ENCODE assay signal across 8 mouse cellular contexts in the genomic region with DNA sequence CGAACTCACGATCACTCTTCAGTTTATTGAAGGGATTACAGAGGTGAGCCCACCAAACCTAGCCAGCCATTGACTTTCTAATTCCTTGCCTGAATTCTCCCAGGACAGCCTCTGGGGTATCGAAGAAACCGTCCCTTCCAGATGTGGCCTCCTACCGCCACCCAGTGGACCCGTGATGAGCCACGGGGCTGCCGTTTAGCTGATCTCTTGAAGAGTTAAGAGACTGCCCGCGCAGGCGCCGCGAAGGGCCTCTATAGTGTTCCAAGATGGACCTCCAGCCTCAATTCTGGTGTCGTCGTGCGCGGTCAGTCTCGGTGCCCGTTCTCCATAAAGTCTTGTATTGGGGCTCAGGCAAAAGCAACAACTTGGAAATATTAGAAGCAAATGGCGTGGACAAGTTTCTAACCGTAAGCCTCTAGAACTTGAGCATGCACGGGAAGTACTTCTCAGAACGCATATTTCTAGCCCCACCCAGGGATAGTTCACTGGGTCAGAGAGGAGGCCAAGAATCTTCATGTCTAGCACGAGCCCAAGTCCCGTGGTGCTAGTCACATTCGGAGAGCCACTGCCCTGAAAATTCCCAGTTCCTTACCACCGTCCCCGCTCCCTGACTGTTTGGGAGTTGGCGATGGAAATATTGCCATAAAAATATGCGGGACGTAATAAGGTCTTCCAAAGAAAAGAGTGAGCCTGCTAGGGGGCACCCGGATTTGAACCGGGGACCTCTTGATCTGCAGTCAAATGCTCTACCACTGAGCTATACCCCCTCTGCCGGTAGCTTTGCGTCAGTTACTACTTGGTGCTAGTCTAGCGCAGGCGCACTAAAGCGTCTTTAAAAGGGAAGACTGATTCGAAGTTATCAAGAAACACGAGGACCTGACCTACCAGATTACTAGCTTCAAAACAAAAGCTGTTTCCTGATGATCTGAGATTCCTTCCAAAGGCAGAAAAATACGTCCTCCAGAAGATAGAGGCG. TPM values are rescaled to one million over a fixed set of nuclear protein-coding genes. Genes with fewer than 3 reads are reported as not detected.
DNase-seq lines count a peak whose midpoint lies in the region; ATAC-seq lines count a peak whose summit lies in the region.

No protein-coding gene starts in this region.

- H3K27me3 ChIP-seq in forebrain, embryonic 11.5 days (ENCODE audit: control insufficient read depth, insufficient read depth, low read length) = peaks cover 30% of the 10 kb centered on the region
- H3K27me3 ChIP-seq in heart, embryonic 16.5 days (ENCODE audit: control insufficient read depth, insufficient read depth, low read length) = peaks cover 19% of the 10 kb centered on the region
- H3K27me3 ChIP-seq in liver, embryonic 15.5 days = peaks cover 54% of the 10 kb centered on the region
- H3K27me3 ChIP-seq in neural tube, embryonic 12.5 days (replicated peaks) = peaks cover 35% of the 10 kb centered on the region

- peak overlapping the region; percentile 76 for H3K9ac ChIP-seq in forebrain, embryonic 11.5 days (ENCODE audit: low read length)
- peak overlapping the region; percentile 89 for H3K9ac ChIP-seq in heart, embryonic 16.5 days (ENCODE audit: low read length)
- H3K9ac ChIP-seq in liver, embryonic 15.5 days = peak overlapping the region; percentile 78
- H3K9ac ChIP-seq in neural tube, embryonic 12.5 days = peak overlapping the region; percentile 74

- peak; percentile 97 to 99 for DNase-seq in CD8-positive naive resting alpha-beta T cell, adult 2 months (ENCODE audit: low read depth in 2 of 2, low spot score in 2 of 2)
- DNase-seq in c-Kit-positive CD71-negative TER-119-negative erythroid progenitor cells, embryonic 14.5 days (ENCODE audit: low read depth) = peak; percentile 95
- DNase-seq in forebrain, embryonic 11.5 days (ENCODE audit: low spot score) = peak; percentile 95
- peak; percentile 95 to 96 for DNase-seq in kidney, postnatal 36 days
- DNase-seq in telencephalon, adult 2 months (ENCODE audit: low read depth, low spot score) = peak; percentile 86

- peak overlapping the region; percentile 76 for H3K27ac ChIP-seq in forebrain, embryonic 11.5 days (ENCODE audit: low read depth, low read length)
- peak overlapping the region; percentile 94 for H3K27ac ChIP-seq in heart, embryonic 16.5 days (ENCODE audit: low read length)
- H3K27ac ChIP-seq in liver, embryonic 15.5 days (replicated peaks) = peak overlapping the region; percentile 87
- H3K27ac ChIP-seq in neural tube, embryonic 12.5 days = peak overlapping the region; percentile 29; the same call in 1 of the 2 replicates

- ATAC-seq in forebrain, embryonic 11.5 days (replicated peaks; ENCODE audit: low FRiP score) = peak; percentile 78
- peak; percentile 79 for ATAC-seq in heart, embryonic 16.5 days (replicated peaks; ENCODE audit: extremely low read depth, insufficient read depth, low FRiP score)
- peak; percentile 76 for ATAC-seq in liver, embryonic 15.5 days (ENCODE audit: insufficient read depth)
- peak; percentile 85 for ATAC-seq in neural tube, embryonic 12.5 days (ENCODE audit: low FRiP score, low read depth)

- H3K9me3 ChIP-seq in forebrain, embryonic 11.5 days (ENCODE audit: control insufficient read depth, low read length) = no peaks in the 10 kb centered on the region
- H3K9me3 ChIP-seq in heart, embryonic 16.5 days (replicated peaks; ENCODE audit: control insufficient read depth, low read length) = no peaks in the 10 kb centered on the region
- H3K9me3 ChIP-seq in liver, embryonic 15.5 days (replicated peaks) = no peaks in the 10 kb centered on the region
- no peaks in the 10 kb centered on the region for H3K9me3 ChIP-seq in neural tube, embryonic 12.5 days

- WGBS in forebrain, embryonic 11.5 days = under 1% methylated on average over 42 of the region's 42 CpGs
- WGBS in heart, embryonic 16.5 days = under 1% methylated on average over 42 of the region's 42 CpGs
- WGBS in liver, embryonic 15.5 days (ENCODE audit: insufficient replicate concordance) = under 1% methylated on average over 42 of the region's 42 CpGs
- under 1% methylated on average over 42 of the region's 42 CpGs for WGBS in neural tube, embryonic 12.5 days

- peak overlapping the region; percentile 61 for H3K4me2 ChIP-seq in forebrain, embryonic 11.5 days (ENCODE audit: low read depth, low read length, severe bottlenecking)
- peak overlapping the region; percentile 74 for H3K4me2 ChIP-seq in heart, embryonic 16.5 days (ENCODE audit: low read depth, low read length)
- H3K4me2 ChIP-seq in liver, embryonic 15.5 days = peak overlapping the region; percentile 80
- H3K4me2 ChIP-seq in neural tube, embryonic 12.5 days (replicated peaks) = peak overlapping the region; percentile 90

- H3K4me1 ChIP-seq in forebrain, embryonic 11.5 days (replicated peaks; ENCODE audit: control insufficient read depth, insufficient read depth, low read length) = 0 out of 2 replicates have a peak, but pooled peaks cover 6% of the 10 kb centered on the region
- H3K4me1 ChIP-seq in heart, embryonic 16.5 days (ENCODE audit: control insufficient read depth, insufficient read depth, low read length) = peaks cover 16% of the 10 kb centered on the region
- peaks cover 41% of the 10 kb centered on the region for H3K4me1 ChIP-seq in liver, embryonic 15.5 days (replicated peaks)
- H3K4me1 ChIP-seq in neural tube, embryonic 12.5 days = peaks cover 23% of the 10 kb centered on the region

- peak overlapping the region; percentile 91 for H3K4me3 ChIP-seq in forebrain, embryonic 11.5 days (ENCODE audit: low read depth, low read length)
- H3K4me3 ChIP-seq in heart, embryonic 16.5 days (ENCODE audit: low read length) = peak overlapping the region; percentile 97
- peak overlapping the region; percentile 70 for H3K4me3 ChIP-seq in liver, embryonic 15.5 days (replicated peaks)
- peak overlapping the region; percentile 81 for H3K4me3 ChIP-seq in neural tube, embryonic 12.5 days

- H3K36me3 ChIP-seq in forebrain, embryonic 11.5 days (ENCODE audit: control insufficient read depth, insufficient read depth, low read length) = no peaks in the 10 kb centered on the region
- H3K36me3 ChIP-seq in heart, embryonic 16.5 days (ENCODE audit: control insufficient read depth, insufficient read depth) = no peaks in the 10 kb centered on the region
- H3K36me3 ChIP-seq in liver, embryonic 15.5 days (replicated peaks) = no peaks in the 10 kb centered on the region
- no peaks in the 10 kb centered on the region for H3K36me3 ChIP-seq in neural tube, embryonic 12.5 days

RNA-seq across cellular contexts. Expression of a gene that starts 1.6 kb away (rescaled TPM):
- polyA plus RNA-seq in forebrain, embryonic 11.5 days (2014; fragmentation: Nextera tagmentation; extraction: Ambion mirVana) = 0.20 TPM in 1 of 2 replicates, not detected in the other
- 1.8 and 2.6 TPM in 2 replicates for polyA plus RNA-seq in heart, embryonic 16.5 days (2015; fragmentation: Nextera tagmentation; extraction: Ambion mirVana)
- 0.74 and 0.75 TPM in 2 replicates for polyA plus RNA-seq in liver, embryonic 15.5 days (2015; fragmentation: Nextera tagmentation; extraction: Ambion mirVana)
- polyA plus RNA-seq in neural tube, embryonic 12.5 days (2016; fragmentation: Nextera tagmentation; extraction: Ambion mirVana) = 0.24 and 0.68 TPM in 2 replicates

RNA-seq across cellular contexts. Expression of a gene that starts 8.1 kb away (rescaled TPM):
- polyA plus RNA-seq in forebrain, embryonic 11.5 days (2014; fragmentation: Nextera tagmentation; extraction: Ambion mirVana) = 10.4 and 12.3 TPM in 2 replicates
- polyA plus RNA-seq in heart, embryonic 16.5 days (2015; fragmentation: Nextera tagmentation; extraction: Ambion mirVana) = 7.7 and 13.2 TPM in 2 replicates
- 7.4 and 8.3 TPM in 2 replicates for polyA plus RNA-seq in liver, embryonic 15.5 days (2015; fragmentation: Nextera tagmentation; extraction: Ambion mirVana)
- polyA plus RNA-seq in neural tube, embryonic 12.5 days (2016; fragmentation: Nextera tagmentation; extraction: Ambion mirVana) = 6.8 and 8.6 TPM in 2 replicates

RNA-seq across cellular contexts. Expression of a gene that starts 35.0 kb away (rescaled TPM):
- polyA plus RNA-seq in forebrain, embryonic 11.5 days (2014; fragmentation: Nextera tagmentation; extraction: Ambion mirVana) = 9.6 and 11.1 TPM in 2 replicates
- polyA plus RNA-seq in heart, embryonic 16.5 days (2015; fragmentation: Nextera tagmentation; extraction: Ambion mirVana) = 6.3 and 6.7 TPM in 2 replicates
- polyA plus RNA-seq in liver, embryonic 15.5 days (2015; fragmentation: Nextera tagmentation; extraction: Ambion mirVana) = 1.1 and 1.6 TPM in 2 replicates
- 38.2 and 40.9 TPM in 2 replicates for polyA plus RNA-seq in neural tube, embryonic 12.5 days (2016; fragmentation: Nextera tagmentation; extraction: Ambion mirVana)

RNA-seq across cellular contexts. Expression of a gene that starts 38.7 kb away (rescaled TPM):
- 897 and 919 TPM in 2 replicates for polyA plus RNA-seq in forebrain, embryonic 11.5 days (2014; fragmentation: Nextera tagmentation; extraction: Ambion mirVana)
- polyA plus RNA-seq in heart, embryonic 16.5 days (2015; fragmentation: Nextera tagmentation; extraction: Ambion mirVana) = 596 and 670 TPM in 2 replicates
- 535 and 549 TPM in 2 replicates for polyA plus RNA-seq in liver, embryonic 15.5 days (2015; fragmentation: Nextera tagmentation; extraction: Ambion mirVana)
- polyA plus RNA-seq in neural tube, embryonic 12.5 days (2016; fragmentation: Nextera tagmentation; extraction: Ambion mirVana) = 709 and 737 TPM in 2 replicates

Comparison
In these comparisons a context has a peak if more than half of its experiments do, and no peak if none do; other contexts are left out.
1. Peak in every context shown above with its lines: DNase-seq, ATAC-seq, H3K4me3 ChIP-seq and H3K27ac ChIP-seq.
2. H3K27ac ChIP-seq: peak in every context shown above with its lines; median percentile 94 in heart, embryonic 16.5 days; 87 in liver, embryonic 15.5 days; 76 in forebrain, embryonic 11.5 days; 29 in neural tube, embryonic 12.5 days.